8 mouse cellular contexts compared by ENCODE assay signal in genomic region chr15:103366376-103367149, GRCm38 (mm10). TPM values are rescaled to one million over a fixed set of nuclear protein-coding genes. Genes with fewer than 3 reads are reported as not detected.
DNase-seq lines count a peak whose midpoint lies in the region; ATAC-seq lines count a peak whose summit lies in the region.

Gene Itga5, minus strand, starts transcription at chr15:103366763.

- peak; percentile 74 for ATAC-seq in embryonic facial prominence, embryonic 11.5 days (replicated peaks; ENCODE audit: insufficient number of reproducible peaks, low FRiP score, low TSS enrichment, low read depth)
- ATAC-seq in heart, embryonic 12.5 days (ENCODE audit: insufficient number of reproducible peaks, low FRiP score) = peak; percentile 79
- ATAC-seq in kidney, embryonic 16.5 days (ENCODE audit: low FRiP score, low TSS enrichment) = peak; percentile 80

- intact Hi-C loops in left cerebral cortex, postnatal 4 days (cut with DNase I) = no loop called here

- DNase-seq in left cerebral cortex, postnatal 4 days = peak; percentile 39
- no peak for DNase-seq in left cerebral cortex, adult 9 months (ENCODE audit: low spot score in 2 of 2)
- DNase-seq in embryonic facial prominence, embryonic 11.5 days (ENCODE audit: low spot score) = peak; percentile 78
- DNase-seq in lung, postnatal 36 days = peak; percentile 83
- DNase-seq in retina, embryonic 14.5 days (ENCODE audit: low spot score) = peak; percentile 46
- DNase-seq in left cerebral cortex, adult 18-20 months (ENCODE audit: low spot score in 2 of 2) = no peak

- H3K36me3 ChIP-seq in embryonic facial prominence, embryonic 11.5 days (replicated peaks; ENCODE audit: control insufficient read depth, insufficient read depth, low read depth, low read length) = no peaks in the 10 kb centered on the region
- 0 out of 2 replicates have a peak, but pooled peaks cover 8% of the 10 kb centered on the region for H3K36me3 ChIP-seq in heart, embryonic 12.5 days
- no peaks in the 10 kb centered on the region for H3K36me3 ChIP-seq in kidney, embryonic 16.5 days (ENCODE audit: insufficient read depth, low read length)

- H3K9me3 ChIP-seq in embryonic facial prominence, embryonic 11.5 days (replicated peaks; ENCODE audit: control insufficient read depth, low read length) = no peaks in the 10 kb centered on the region
- no peaks in the 10 kb centered on the region for H3K9me3 ChIP-seq in heart, embryonic 12.5 days (replicated peaks)
- H3K9me3 ChIP-seq in kidney, embryonic 16.5 days (ENCODE audit: low read length) = no peaks in the 10 kb centered on the region

- peak within 1 kb of the TSS; percentile 93 for H3K9ac ChIP-seq in embryonic facial prominence, embryonic 11.5 days (replicated peaks; ENCODE audit: low read length)
- H3K9ac ChIP-seq in heart, embryonic 12.5 days = peak within 1 kb of the TSS; percentile 100
- peak within 1 kb of the TSS; percentile 93 for H3K9ac ChIP-seq in kidney, embryonic 16.5 days (replicated peaks; ENCODE audit: low read length)

- no peaks in the 10 kb centered on the region for H3K27me3 ChIP-seq in embryonic facial prominence, embryonic 11.5 days (ENCODE audit: control insufficient read depth, insufficient read depth, low read length)
- H3K27me3 ChIP-seq in heart, embryonic 12.5 days (replicated peaks) = no peaks in the 10 kb centered on the region
- H3K27me3 ChIP-seq in kidney, embryonic 16.5 days (ENCODE audit: insufficient read depth, low read length) = no peaks in the 10 kb centered on the region

- peak within 1 kb of the TSS; percentile 91 for H3K4me3 ChIP-seq in embryonic facial prominence, embryonic 11.5 days (ENCODE audit: low read depth, low read length)
- peak within 1 kb of the TSS; percentile 100 for H3K4me3 ChIP-seq in heart, embryonic 12.5 days
- H3K4me3 ChIP-seq in kidney, embryonic 16.5 days (ENCODE audit: low read length) = peak within 1 kb of the TSS; percentile 88

- peaks cover 7% of the 10 kb centered on the region; the same call in 1 of the 2 replicates for H3K4me1 ChIP-seq in embryonic facial prominence, embryonic 11.5 days (ENCODE audit: control insufficient read depth, insufficient read depth, low read length)
- peaks cover 67% of the 10 kb centered on the region for H3K4me1 ChIP-seq in heart, embryonic 12.5 days (replicated peaks)
- peaks cover 28% of the 10 kb centered on the region for H3K4me1 ChIP-seq in kidney, embryonic 16.5 days (ENCODE audit: insufficient read depth, low read length)

- WGBS in embryonic facial prominence, embryonic 11.5 days = 0% methylated on average over 49 of the region's 51 CpGs
- WGBS in heart, embryonic 12.5 days = 1% methylated on average over 45 of the region's 51 CpGs
- under 1% methylated on average over 51 of the region's 51 CpGs for WGBS in kidney, embryonic 16.5 days

- peak within 1 kb of the TSS; percentile 86 for H3K4me2 ChIP-seq in embryonic facial prominence, embryonic 11.5 days (ENCODE audit: low read depth, low read length)
- peak within 1 kb of the TSS; percentile 73 for H3K4me2 ChIP-seq in heart, embryonic 12.5 days
- H3K4me2 ChIP-seq in kidney, embryonic 16.5 days (replicated peaks; ENCODE audit: low read depth, low read length) = peak within 1 kb of the TSS; percentile 87

- H3K27ac ChIP-seq in embryonic facial prominence, embryonic 11.5 days (replicated peaks; ENCODE audit: low read depth, low read length) = peak within 1 kb of the TSS; percentile 87
- H3K27ac ChIP-seq in heart, embryonic 12.5 days (ENCODE audit: poor library complexity, severe bottlenecking) = peak within 1 kb of the TSS; percentile 99
- peak within 1 kb of the TSS; percentile 79 for H3K27ac ChIP-seq in kidney, embryonic 16.5 days (ENCODE audit: low read length)

RNA-seq across cellular contexts. Expression of gene Itga5, which starts in this region (rescaled TPM):
- total RNA-seq in left cerebral cortex, postnatal 4 days (2021) = 1 to 10 TPM; 7.4 to 7.6 TPM
- polyA plus RNA-seq in embryonic facial prominence, embryonic 11.5 days (2014; fragmentation: Nextera tagmentation; extraction: Ambion mirVana) = 24.6 and 29.6 TPM in 2 replicates
- 111 and 115 TPM in 2 replicates for polyA plus RNA-seq in heart, embryonic 12.5 days (2016; fragmentation: Nextera tagmentation; extraction: Ambion mirVana)
- 40.7 and 44.3 TPM in 2 replicates for polyA plus RNA-seq in kidney, embryonic 16.5 days (2015; fragmentation: Nextera tagmentation; extraction: Ambion mirVana)
- 1 to 10 TPM; 2.6 to 3.9 TPM for total RNA-seq in left cerebral cortex, adult 18-20 months (2021)

Comparison
In these comparisons a context has a peak if more than half of its experiments do, and no peak if none do; other contexts are left out.
1. DNase-seq: peak in left cerebral cortex, postnatal 4 days (single experiment), embryonic facial prominence, embryonic 11.5 days (single experiment), lung, postnatal 36 days (single experiment) and retina, embryonic 14.5 days (single experiment); none in left cerebral cortex, adult 9 months (0 of 2) and left cerebral cortex, adult 18-20 months (0 of 2).
2. Peak in every context shown above with its lines, with median percentiles within 50 percentile points of each other: ATAC-seq, H3K27ac ChIP-seq, H3K4me2 ChIP-seq, H3K4me3 ChIP-seq and H3K9ac ChIP-seq.